Mouse (Mus musculus): ENCODE results near the gene Snrk. TPM values are rescaled to one million over a fixed set of nuclear protein-coding genes. Genes with fewer than 3 reads are reported as not detected.
A peak's percentile ranks its signal among the peaks of the same experiment; 100 is the strongest.

Gene Snrk
- polyA plus RNA-seq, 1 experiment from 2014 or later = 43.0 TPM

GRCm38 (mm10) chr9:122117692-122118529 lies 845 bp downstream of the Snrk start:
- no peaks in the 10 kb centered on the region for H3K27me3 ChIP-seq (ENCODE audit: control insufficient read depth, insufficient read depth, low read length)
- H3K9me3 ChIP-seq (ENCODE audit: control insufficient read depth, low read length) = no peaks in the 10 kb centered on the region
- no peaks in the 10 kb centered on the region; the same call in 1 of the 2 replicates for H3K36me3 ChIP-seq (ENCODE audit: control insufficient read depth, insufficient read depth, low read length)
- 6% methylated on average over 40 of the region's 40 CpGs for WGBS
- peak overlapping the region; percentile 53 for H3K4me2 ChIP-seq (ENCODE audit: low read depth, low read length)
- ATAC-seq (ENCODE audit: low read depth) = no peak
- H3K27ac ChIP-seq (ENCODE audit: low read depth, low read length) = peak overlapping the region; percentile 91
- H3K4me3 ChIP-seq (ENCODE audit: low read depth, low read length) = peak overlapping the region; percentile 90
- H3K9ac ChIP-seq (replicated peaks; ENCODE audit: low read depth, low read length) = peak overlapping the region; percentile 92
- H3K4me1 ChIP-seq (ENCODE audit: control insufficient read depth, insufficient read depth, low read length) = peaks cover 8% of the 10 kb centered on the region

DNA sequence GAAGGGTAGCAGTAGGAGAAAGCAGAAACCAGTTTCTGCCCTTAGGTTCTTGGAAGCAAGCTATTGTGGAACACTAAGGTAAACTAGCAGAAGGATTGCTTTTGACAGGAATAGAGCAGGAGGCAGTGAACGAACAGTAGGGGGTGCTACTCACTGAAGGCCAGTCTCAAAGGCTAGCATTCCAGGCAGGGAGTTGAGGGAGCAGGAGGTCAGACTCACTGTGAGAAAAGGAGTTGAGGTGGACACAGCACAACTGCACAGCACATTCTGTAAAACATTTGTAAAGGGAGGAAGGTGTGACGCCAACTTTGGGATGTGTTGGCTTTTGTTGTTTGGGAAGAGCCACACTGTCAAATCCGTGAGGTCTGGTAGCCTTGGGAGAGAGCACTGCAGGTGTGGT lies 3.0 kb downstream of the Snrk start:
- 38% methylated on average over 3 of the region's 3 CpGs for WGBS

GRCm38 (mm10) chr9:122122113-122122512 lies 5.0 kb downstream of the Snrk start:
- Histone ChIP-seq H3K27me3 (ENCODE audit: control insufficient read depth, insufficient read depth, low read length) (no peaks in the 10 kb centered on the region), H3K4me1 (ENCODE audit: control insufficient read depth, insufficient read depth, low read length) (peaks cover 8% of the 10 kb centered on the region), H3K4me2 (ENCODE audit: low read depth, low read length) (no peak overlapping the region), H3K36me3 (ENCODE audit: control insufficient read depth, insufficient read depth, low read length) (no peaks in the 10 kb centered on the region; the same call in 1 of the 2 replicates), H3K9me3 (ENCODE audit: control insufficient read depth, low read length) (no peaks in the 10 kb centered on the region), H3K4me3 (ENCODE audit: low read depth, low read length) (no peak overlapping the region), H3K9ac (replicated peaks; ENCODE audit: low read depth, low read length) (no peak overlapping the region), H3K27ac (ENCODE audit: low read depth, low read length) (no peak overlapping the region)
- WGBS = 93% methylated on average over 5 of the region's 5 CpGs
- no peak for ATAC-seq (ENCODE audit: low read depth)

More for the DNA sequence above, 3.0 kb downstream of the Snrk start:
- Histone ChIP-seq H3K4me2 (ENCODE audit: low read depth, low read length) (no peak overlapping the region), H3K36me3 (ENCODE audit: control insufficient read depth, insufficient read depth, low read length) (no peaks in the 10 kb centered on the region; the same call in 1 of the 2 replicates), H3K9me3 (ENCODE audit: control insufficient read depth, low read length) (no peaks in the 10 kb centered on the region), H3K4me1 (ENCODE audit: control insufficient read depth, insufficient read depth, low read length) (peaks cover 8% of the 10 kb centered on the region), H3K4me3 (ENCODE audit: low read depth, low read length) (no peak overlapping the region), H3K27me3 (ENCODE audit: control insufficient read depth, insufficient read depth, low read length) (no peaks in the 10 kb centered on the region), H3K9ac (replicated peaks; ENCODE audit: low read depth, low read length) (no peak overlapping the region), H3K27ac (ENCODE audit: low read depth, low read length) (no peak overlapping the region)
- ATAC-seq (ENCODE audit: low read depth) = no peak

- Histone ChIP-seq H3K27ac (ENCODE audit: low read depth, low read length) (no peak overlapping the region), H3K9me3 (ENCODE audit: control insufficient read depth, low read length) (no peaks in the 10 kb centered on the region), H3K9ac (replicated peaks; ENCODE audit: low read depth, low read length) (no peak overlapping the region), H3K36me3 (ENCODE audit: control insufficient read depth, insufficient read depth, low read length) (no peaks in the 10 kb centered on the region; the same call in 1 of the 2 replicates), H3K4me2 (ENCODE audit: low read depth, low read length) (no peak overlapping the region), H3K4me1 (ENCODE audit: control insufficient read depth, insufficient read depth, low read length) (peaks cover 6% of the 10 kb centered on the region), H3K4me3 (ENCODE audit: low read depth, low read length) (no peak overlapping the region), H3K27me3 (ENCODE audit: control insufficient read depth, insufficient read depth, low read length) (no peaks in the 10 kb centered on the region)
- WGBS = 65% methylated on average over 5 of the region's 5 CpGs
- ATAC-seq (ENCODE audit: low read depth) = no peak
These were observed 6.1 kb downstream of the Snrk start for GRCm38 (mm10) chr9:122123181-122123580.

DNA sequence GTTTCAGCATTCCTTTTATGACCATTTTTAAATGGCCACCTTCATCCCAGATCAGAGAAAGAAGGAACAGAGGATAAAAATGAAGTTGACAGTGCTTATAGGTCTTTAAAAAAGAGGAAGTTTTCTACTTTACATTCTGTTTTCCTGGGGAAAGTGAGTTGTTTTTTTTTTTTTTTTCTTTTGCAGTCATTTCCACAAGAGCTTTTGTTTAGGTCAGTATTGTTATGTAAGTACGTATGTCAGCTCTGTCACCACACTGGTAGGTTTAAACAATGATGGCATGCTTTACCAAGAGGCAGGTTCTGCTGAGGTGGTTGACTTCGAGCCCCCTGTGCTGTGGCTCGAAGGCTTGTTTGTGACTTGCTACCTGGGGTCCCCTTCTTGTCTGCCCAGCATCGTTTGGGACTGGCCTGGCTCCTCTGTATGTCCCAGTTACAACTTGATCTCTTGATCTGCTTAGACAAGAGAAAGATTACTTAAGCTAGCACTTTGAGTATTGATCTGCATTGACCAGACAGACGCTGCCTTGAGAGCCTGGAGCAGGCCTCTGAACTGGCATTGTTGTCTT lies 8.7 kb downstream of the Snrk start:
- Histone ChIP-seq H3K4me3 (ENCODE audit: low read depth, low read length) (no peak overlapping the region), H3K27me3 (ENCODE audit: control insufficient read depth, insufficient read depth, low read length) (no peaks in the 10 kb centered on the region), H3K9ac (replicated peaks; ENCODE audit: low read depth, low read length) (no peak overlapping the region), H3K36me3 (ENCODE audit: control insufficient read depth, insufficient read depth, low read length) (no peaks in the 10 kb centered on the region; the same call in 1 of the 2 replicates), H3K9me3 (ENCODE audit: control insufficient read depth, low read length) (no peaks in the 10 kb centered on the region), H3K4me2 (ENCODE audit: low read depth, low read length) (no peak overlapping the region), H3K4me1 (ENCODE audit: control insufficient read depth, insufficient read depth, low read length) (no peaks in the 10 kb centered on the region), H3K27ac (ENCODE audit: low read depth, low read length) (no peak overlapping the region)
- ATAC-seq (ENCODE audit: low read depth) = no peak
- WGBS = 51% methylated on average over 5 of the region's 5 CpGs

DNA sequence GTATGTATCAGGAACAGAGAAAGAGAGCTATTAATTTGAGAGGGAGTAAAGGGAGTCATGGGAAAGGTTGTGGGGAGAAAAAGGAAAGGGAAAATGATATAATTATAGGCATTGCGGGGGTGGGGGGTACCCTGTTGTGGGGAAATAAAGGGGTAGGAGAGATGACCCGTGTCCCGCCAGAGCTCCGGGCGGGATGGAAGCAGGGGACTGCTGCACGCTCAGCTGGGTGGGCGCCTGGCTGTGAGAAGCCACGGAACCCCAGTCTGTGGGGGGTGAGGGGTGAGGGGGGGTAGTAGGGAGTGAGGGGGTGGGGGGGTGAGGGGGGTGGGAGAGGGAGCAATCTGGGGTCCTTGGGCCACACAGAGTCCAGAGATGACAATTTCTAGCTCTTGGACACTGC lies 9.7 kb downstream of the Snrk start:
- H3K9me3 ChIP-seq (ENCODE audit: control insufficient read depth, low read length) = no peaks in the 10 kb centered on the region
- no peak overlapping the region for H3K4me2 ChIP-seq (ENCODE audit: low read depth, low read length)
- no peaks in the 10 kb centered on the region for H3K36me3 ChIP-seq (ENCODE audit: control insufficient read depth, insufficient read depth, low read length)
- no peaks in the 10 kb centered on the region for H3K4me1 ChIP-seq (ENCODE audit: control insufficient read depth, insufficient read depth, low read length)
- 84% methylated on average over 6 of the region's 8 CpGs for WGBS
- no peak overlapping the region for H3K4me3 ChIP-seq (ENCODE audit: low read depth, low read length)
- no peak overlapping the region for H3K27ac ChIP-seq (ENCODE audit: low read depth, low read length)
- no peaks in the 10 kb centered on the region for H3K27me3 ChIP-seq (ENCODE audit: control insufficient read depth, insufficient read depth, low read length)
- no peak overlapping the region for H3K9ac ChIP-seq (replicated peaks; ENCODE audit: low read depth, low read length)
- no peak for ATAC-seq (ENCODE audit: low read depth)

DNA sequence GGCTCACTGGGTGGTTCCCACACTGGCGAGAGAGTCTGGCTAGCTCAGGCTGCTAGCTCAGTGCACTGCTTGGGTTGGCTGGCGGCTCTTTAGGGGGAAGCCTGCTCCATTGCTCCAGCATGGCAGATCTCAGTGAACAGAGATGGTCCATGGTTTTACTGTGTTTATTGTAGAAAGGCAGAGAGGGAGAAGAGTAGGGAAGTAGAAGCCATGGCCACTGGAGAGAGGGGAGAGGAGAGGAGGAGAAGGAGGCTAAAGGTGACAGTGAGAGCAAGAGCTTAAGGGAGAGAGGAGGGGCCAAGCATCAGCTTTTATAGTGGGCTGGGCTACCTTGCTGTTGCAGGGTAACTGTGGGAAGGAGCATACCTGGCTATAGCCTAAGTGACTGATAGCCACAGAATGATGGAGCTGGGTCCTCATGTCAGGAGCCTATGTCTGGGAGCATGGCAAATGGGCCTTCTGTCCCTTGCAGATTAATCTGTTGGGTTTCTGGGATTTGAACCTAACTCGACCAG lies 10.3 kb downstream of the Snrk start:
- Histone ChIP-seq H3K36me3 (ENCODE audit: control insufficient read depth, insufficient read depth, low read length) (no peaks in the 10 kb centered on the region), H3K4me1 (ENCODE audit: control insufficient read depth, insufficient read depth, low read length) (no peaks in the 10 kb centered on the region), H3K27me3 (ENCODE audit: control insufficient read depth, insufficient read depth, low read length) (no peaks in the 10 kb centered on the region), H3K27ac (ENCODE audit: low read depth, low read length) (no peak overlapping the region), H3K9ac (replicated peaks; ENCODE audit: low read depth, low read length) (no peak overlapping the region), H3K4me3 (ENCODE audit: low read depth, low read length) (no peak overlapping the region), H3K9me3 (ENCODE audit: control insufficient read depth, low read length) (no peaks in the 10 kb centered on the region), H3K4me2 (ENCODE audit: low read depth, low read length) (no peak overlapping the region)
- no peak for ATAC-seq (ENCODE audit: low read depth)
- 74% methylated on average over 3 of the region's 3 CpGs for WGBS

GRCm38 (mm10) chr9:122128686-122129085 lies 11.6 kb downstream of the Snrk start:
- Histone ChIP-seq H3K27me3 (ENCODE audit: control insufficient read depth, insufficient read depth, low read length) (no peaks in the 10 kb centered on the region), H3K4me1 (ENCODE audit: control insufficient read depth, insufficient read depth, low read length) (no peaks in the 10 kb centered on the region), H3K36me3 (ENCODE audit: control insufficient read depth, insufficient read depth, low read length) (no peaks in the 10 kb centered on the region), H3K9ac (replicated peaks; ENCODE audit: low read depth, low read length) (no peak overlapping the region), H3K4me2 (ENCODE audit: low read depth, low read length) (no peak overlapping the region), H3K4me3 (ENCODE audit: low read depth, low read length) (no peak overlapping the region), H3K9me3 (ENCODE audit: control insufficient read depth, low read length) (no peaks in the 10 kb centered on the region), H3K27ac (ENCODE audit: low read depth, low read length) (no peak overlapping the region)
- WGBS = 81% methylated on average over 5 of the region's 5 CpGs
- no peak for ATAC-seq (ENCODE audit: low read depth)

- Histone ChIP-seq H3K4me3 (ENCODE audit: low read depth, low read length) (no peak overlapping the region), H3K9me3 (ENCODE audit: control insufficient read depth, low read length) (no peaks in the 10 kb centered on the region), H3K9ac (replicated peaks; ENCODE audit: low read depth, low read length) (no peak overlapping the region), H3K4me1 (ENCODE audit: control insufficient read depth, insufficient read depth, low read length) (no peaks in the 10 kb centered on the region), H3K27me3 (ENCODE audit: control insufficient read depth, insufficient read depth, low read length) (no peaks in the 10 kb centered on the region), H3K27ac (ENCODE audit: low read depth, low read length) (no peak overlapping the region), H3K4me2 (ENCODE audit: low read depth, low read length) (no peak overlapping the region), H3K36me3 (ENCODE audit: control insufficient read depth, insufficient read depth, low read length) (no peaks in the 10 kb centered on the region)
- ATAC-seq (ENCODE audit: low read depth) = no peak
- 44% methylated on average over 3 of the region's 3 CpGs for WGBS
These were observed 13.6 kb downstream of the Snrk start for GRCm38 (mm10) chr9:122130666-122131065.

All from neural tube, embryonic 14.5 days (tissue).